Mouse (Mus musculus): ENCODE data around the gene Hist1h2ap.

Gene Hist1h2ap

DNA sequence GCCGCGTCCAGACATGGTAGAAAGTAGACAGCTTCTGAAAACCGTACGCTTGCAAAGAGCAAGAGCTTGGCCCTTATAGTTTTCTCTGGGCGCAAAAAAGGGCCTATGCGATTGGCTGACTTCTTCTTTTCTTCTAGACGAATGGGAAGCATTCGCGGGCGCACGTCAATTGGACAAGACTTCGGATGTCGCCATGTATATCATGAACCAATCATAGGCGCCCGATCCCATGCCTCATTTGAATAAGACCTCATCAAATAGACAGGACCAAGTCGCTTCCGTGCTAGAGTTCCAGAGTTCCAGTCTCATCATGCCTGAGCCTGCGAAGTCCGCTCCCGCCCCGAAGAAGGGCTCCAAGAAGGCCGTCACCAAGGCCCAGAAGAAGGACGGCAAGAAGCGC lies at the start of gene Hist1h2ap, which contains the start of gene Hist1h2br:
Gene Hist1h2ap (minus strand): TSS at position 47 of the 400 bp plus-strand sequence.
Gene Hist1h2br (plus strand): TSS at position 283 of the 400 bp plus-strand sequence.
- WGBS, result no CpG with 5 or more reads among the region's 24 CpGs

DNA sequence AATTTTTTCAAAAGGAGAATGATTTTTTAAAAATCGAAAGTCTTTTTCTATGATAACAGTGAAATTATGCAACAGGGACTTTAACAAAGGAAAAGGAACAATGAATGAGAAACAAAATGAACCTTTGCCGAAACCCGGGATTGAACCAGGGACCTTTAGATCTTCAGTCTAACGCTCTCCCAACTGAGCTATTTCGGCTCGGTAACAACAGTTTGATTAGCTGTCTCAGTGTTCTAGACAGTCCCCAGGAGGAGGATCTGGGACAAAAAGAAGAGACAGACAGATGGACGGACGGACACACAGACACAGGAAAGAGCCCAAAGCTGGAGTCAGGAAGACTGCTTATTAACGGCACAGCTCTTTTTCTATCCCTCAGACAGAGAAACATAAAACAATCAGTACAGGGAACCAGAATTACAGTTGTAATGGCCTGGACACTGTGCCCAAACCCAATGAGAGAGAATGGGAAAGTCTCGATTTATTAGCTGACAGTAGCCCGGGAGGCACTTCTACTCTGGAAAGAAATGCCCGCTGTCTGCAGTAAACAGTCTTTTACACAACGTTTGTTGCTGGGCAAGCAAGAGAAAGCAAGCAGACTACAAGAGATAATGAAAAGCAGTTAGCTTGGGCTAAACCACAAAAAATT lies 49.6 kb upstream of the Hist1h2ap start:
- 5% methylated on average over 13 of the region's 13 CpGs for WGBS

DNA sequence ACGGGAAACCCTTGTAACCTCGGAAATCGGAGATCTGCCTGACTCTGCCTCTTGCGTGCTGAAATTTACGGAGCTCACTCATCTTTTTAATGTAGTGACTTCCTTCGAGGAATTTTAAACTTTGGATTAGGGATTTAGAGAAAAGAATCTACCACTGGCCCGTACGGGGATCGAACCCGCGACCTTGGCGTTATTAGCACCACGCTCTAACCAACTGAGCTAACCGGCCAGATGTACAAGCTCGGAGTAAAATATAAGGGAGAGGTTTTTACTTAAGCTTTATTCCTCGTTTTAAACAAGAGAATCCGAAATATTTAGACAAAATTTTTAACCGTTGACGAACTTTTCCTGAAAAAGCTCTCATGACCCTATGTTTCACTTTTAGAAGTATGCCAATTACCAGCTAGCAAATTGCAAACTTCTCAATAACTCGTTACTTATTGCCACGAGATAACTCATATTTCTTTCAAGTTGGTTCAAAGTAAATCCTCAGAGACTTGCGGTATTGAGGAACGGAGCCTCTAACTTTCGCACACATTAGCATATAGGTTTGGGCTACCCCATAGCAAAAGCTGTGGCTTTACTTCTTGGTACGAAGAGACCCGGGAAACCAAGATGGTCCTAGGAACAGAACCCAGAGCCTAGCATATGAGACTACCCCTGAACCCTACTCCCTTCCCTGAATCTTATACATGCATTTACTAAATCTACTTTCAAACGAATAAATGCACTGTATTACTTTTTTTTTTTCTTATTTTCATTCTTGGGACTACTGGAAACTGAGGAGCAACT lies 48.8 kb upstream of the Hist1h2ap start:
- 7% methylated on average over 27 of the region's 27 CpGs for WGBS

DNA sequence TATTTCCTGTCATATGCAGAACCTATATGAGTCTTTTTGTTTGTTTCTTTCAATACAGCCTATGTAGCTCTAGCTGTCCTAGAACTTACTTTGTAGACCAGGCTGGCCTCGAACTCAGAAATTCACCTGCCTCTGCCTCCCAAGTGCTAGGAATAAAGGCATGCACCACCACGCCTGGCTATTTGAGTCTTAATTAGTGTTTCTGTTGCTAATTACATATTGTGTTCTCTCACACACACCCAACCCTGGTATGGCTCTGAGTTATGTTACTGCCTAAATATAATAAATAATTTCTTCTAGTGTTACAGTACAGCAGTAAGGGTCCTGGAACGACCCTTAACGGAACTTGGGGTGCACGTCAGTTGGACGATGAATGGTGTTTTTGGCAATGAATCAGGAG lies 47.4 kb upstream of the Hist1h2ap start:
- 80% methylated on average over 6 of the region's 6 CpGs for WGBS

DNA sequence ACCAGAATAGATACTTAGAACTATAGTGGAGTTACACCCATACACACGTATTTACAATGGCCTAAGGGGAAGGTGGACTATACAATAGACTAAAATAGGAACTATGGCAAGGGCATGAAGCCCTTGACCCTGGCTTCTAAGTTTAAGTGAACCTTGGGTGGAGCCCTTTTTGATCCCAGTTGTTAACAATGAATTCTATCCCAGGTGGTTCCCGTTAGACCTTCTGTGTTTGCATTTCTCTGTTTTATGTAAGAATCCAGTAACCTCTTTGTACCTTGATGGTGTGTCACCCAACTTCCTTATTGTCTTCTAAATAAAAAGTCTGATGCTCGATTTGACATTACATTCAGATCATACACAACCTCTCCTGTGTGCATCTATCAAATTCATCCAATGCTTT lies 32.2 kb upstream of the Hist1h2ap start:
- WGBS, result 76% methylated on average over 3 of the region's 3 CpGs

DNA sequence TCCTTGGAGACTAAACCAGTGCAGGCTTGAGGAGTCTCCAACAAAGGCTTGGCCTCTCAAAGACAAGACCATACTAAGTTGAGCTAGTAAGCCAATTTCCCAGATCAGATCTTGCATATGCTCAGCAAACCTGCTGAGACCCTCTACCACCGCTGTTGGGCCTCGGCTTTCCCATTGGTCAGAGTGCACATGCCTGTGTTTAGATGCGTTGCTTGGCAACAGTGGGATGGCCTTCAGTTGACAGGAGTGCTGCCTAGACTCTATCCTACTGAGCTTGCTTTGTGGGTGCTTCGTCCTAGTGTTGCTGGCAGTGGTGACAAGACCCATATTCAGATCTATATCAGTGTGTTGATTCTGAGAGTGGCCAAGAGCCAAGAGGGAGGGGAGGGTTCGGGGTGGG lies 28.3 kb upstream of the Hist1h2ap start:
- WGBS, result 36% methylated on average over 5 of the region's 5 CpGs

DNA sequence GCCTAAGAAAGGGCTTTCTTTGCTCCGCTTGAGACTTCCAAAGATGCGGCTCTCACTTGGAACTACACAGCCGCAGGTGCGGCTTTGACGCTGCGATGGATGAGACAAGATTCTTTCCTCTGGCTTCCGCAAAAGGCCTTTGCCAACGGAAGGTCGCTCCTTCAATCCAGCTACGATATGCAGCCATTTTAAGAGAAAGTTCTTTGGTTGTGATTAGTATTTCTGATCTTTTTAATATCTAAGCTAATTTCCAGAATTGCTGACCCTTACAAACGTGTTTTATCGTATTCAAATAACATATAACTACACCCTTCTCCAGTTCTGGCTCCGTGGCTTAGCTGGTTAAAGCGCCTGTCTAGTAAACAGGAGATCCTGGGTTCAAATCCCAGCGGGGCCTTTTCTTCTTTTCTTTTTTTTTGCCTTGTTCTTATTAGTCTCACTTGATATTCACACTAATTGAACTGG lies 22.4 kb upstream of the Hist1h2ap start:
- WGBS, result 6% methylated on average over 15 of the region's 15 CpGs

DNA sequence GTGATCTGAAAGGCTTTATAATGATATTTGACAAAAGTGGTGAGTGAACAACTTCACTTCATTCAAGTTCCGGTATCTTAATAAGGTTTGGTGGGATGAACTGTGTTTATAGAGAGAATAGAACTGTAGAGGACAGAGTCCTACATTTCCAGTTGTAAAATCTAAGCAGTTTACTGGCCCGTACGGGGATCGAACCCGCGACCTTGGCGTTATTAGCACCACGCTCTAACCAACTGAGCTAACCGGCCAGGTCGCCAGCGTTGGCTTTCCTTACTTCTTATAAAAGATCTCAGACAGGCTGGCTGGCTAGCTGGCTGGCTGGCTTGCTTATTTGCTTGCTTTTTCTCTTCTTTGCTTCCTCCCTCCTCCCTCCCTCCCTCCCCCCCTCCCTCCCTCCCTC lies 21.8 kb upstream of the Hist1h2ap start:
- WGBS, result 8% methylated on average over 11 of the region's 11 CpGs

DNA sequence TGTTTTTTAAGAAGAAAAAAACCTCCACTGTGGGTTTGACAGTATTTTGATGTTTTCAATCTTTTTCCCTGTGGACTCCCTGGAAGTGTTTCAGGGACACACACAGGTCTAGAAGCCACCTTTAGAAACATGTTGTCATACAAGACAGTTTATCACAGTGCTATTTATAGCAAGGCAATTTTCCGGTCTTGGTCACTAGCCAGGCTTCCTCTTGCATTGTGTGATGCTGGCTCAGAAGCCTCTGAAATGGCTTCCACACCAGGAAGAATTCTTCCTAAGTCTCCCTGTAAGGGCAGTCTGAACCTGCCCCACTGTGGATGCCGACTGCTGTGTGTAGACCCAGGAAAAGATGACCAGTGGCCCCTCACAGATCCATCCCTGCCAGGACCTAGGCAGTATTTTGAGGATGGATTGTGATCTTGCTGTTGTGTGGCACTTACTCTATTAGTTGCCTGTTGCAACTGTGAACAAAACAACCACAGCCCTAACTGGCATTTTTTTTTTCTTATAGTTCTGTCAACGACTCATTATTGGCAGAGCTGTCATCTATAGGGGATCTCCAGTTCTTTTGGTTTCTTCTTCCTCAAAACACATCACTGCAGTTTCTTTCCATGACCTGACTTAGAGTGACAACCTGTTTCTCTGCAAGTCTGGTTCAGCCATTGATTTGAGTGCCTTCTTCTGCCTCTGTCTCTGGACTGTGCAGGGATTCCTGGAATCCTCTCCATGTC lies 19.1 kb upstream of the Hist1h2ap start:
- 56% methylated on average over 3 of the region's 3 CpGs for WGBS

DNA sequence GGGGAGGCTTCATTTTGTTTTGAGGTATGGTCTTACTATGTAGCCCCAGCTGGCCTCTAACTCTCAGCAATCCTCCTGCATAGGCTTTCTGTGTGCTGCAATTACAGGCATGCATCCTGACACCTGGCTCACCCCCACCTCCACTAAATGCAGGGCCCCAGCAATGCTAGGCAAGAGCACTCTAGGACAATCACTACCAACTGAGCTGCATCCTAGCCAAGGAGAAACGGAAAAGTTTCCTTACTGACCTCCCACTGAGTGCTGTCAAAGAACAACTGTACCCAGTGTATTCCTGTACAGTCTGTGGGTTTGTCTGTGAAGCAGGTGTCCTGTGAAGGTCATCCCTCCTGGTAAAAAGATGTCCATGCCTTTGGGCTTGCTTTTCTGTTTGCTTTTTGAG lies 17.4 kb upstream of the Hist1h2ap start:
- 69% methylated on average over 1 of the region's 1 CpGs for WGBS

DNA sequence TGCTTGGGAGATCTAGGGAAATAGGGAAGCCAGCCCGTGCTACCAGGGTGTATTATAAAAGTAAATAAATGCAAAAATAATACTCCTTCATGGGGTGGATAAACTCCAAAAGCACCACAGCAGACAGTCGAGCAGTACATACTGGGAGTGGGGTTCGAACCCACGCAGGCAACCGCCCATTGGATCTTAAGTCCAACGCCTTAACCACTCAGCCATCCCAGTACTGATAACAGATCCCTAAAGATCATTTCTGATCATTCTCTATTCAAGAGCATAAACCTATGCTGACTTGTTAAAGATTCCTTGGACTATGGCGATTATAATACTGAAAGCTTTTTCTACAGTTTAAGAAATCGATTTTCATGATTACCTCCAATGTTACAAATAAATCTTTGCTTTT lies 14.6 kb upstream of the Hist1h2ap start:
- WGBS, result 37% methylated on average over 8 of the region's 8 CpGs

DNA sequence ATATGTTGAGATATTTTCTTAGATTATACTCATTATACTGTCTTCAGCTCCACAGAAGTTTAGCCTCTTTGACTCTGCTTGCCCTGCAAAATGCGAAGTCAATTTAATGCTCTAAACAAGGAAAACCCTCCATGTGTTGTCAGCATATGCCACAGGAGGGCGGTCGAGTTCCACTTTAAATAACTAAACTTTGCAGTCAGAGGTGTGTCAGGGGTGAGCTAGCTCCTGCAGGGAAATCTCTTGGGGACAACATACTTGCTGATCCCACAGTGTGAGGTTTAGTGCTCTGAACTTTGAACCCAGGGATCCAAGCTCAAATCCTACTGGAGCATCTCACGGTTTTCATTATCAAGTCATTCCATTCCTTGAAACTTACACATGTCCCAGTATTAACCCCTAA lies 7.2 kb upstream of the Hist1h2ap start:
- no CpG with 5 or more reads among the region's 4 CpGs for WGBS

DNA sequence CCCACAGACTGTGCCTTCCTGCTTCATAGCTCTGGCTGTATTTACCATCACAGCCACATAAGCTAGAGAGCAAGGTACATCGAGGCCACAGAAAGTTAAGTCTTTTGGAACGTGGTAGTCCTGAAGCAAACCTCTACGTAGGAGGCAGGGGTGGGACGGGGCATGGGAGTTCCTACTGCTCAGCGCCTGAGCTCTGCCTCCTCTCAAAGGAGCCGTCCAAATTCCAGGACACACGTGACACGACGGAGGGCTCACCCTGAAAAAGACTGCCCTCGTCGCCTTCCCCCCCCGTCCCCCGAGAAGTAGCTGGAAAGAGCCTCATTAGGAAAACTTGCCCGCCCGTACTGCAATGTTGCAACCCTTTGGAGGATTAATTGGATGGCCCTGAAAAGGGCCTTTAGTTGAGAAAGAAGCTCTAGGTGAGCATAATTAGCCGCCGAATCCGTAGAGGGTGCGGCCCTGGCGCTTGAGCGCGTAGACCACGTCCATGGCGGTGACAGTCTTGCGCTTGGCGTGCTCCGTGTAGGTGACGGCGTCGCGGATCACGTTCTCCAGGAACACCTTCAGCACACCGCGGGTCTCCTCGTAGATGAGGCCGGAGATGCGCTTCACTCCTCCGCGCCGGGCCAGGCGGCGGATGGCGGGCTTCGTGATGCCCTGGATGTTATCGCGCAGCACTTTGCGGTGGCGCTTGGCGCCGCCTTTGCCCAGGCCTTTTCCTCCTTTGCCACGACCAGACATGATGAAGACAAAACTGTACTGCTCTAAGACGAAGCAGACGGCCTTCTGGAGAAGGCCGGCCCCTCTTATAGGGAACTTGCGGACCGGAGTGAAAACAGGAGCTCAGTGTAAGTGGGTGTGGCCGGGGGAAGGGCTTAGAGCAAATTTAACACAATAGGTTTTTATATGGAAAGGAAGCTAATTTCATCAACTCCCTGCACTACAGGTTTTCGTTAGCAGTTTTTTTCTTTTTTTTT lies 1.6 kb downstream of the Hist1h2ap start, which contains the start of gene Hist1h4n:
Gene Hist1h4n (minus strand): TSS at position 779 of the 977 bp plus-strand sequence.
- WGBS, result under 1% methylated on average over 27 of the region's 58 CpGs

DNA sequence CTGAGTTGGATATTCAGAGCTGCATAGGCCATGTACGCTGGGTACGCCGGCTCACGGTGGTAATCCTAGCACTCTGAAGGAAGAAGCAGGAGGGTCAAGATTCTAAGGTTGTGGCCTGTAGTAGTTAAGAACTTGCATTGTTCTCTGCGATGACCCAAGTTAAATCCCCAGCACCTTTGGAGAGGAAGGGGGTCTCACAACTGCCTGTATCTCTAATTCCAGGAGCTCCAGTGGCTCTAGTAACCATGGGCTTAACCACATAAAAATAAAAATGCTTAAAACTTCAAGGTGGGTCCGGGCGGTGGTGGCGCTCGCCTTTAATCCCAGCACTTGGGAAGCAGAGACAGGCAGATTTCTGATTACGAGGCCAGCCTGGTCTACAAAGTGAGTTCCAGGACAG lies 3.0 kb downstream of the Hist1h2ap start:
- 94% methylated on average over 10 of the region's 10 CpGs for WGBS

DNA sequence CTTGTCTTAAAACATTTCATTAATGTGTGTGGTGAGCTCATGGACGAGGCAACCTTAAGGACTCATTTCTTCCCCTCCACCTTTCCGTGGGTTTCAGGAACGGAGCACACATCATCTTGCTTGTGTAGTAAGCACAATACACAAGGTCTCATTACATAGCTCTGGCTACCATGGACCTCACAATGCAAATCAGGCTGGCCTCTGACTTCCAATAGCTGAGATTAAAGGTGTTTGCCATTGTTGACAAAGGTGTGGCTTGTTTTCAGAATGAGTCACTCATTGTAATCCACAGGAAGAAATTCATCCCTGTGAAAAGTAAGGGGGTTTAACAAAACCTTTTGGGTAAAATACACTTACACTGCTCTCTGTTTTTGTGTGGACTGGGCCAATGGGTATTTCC lies 4.8 kb downstream of the Hist1h2ap start:
- 78% methylated on average over 3 of the region's 3 CpGs for WGBS

DNA sequence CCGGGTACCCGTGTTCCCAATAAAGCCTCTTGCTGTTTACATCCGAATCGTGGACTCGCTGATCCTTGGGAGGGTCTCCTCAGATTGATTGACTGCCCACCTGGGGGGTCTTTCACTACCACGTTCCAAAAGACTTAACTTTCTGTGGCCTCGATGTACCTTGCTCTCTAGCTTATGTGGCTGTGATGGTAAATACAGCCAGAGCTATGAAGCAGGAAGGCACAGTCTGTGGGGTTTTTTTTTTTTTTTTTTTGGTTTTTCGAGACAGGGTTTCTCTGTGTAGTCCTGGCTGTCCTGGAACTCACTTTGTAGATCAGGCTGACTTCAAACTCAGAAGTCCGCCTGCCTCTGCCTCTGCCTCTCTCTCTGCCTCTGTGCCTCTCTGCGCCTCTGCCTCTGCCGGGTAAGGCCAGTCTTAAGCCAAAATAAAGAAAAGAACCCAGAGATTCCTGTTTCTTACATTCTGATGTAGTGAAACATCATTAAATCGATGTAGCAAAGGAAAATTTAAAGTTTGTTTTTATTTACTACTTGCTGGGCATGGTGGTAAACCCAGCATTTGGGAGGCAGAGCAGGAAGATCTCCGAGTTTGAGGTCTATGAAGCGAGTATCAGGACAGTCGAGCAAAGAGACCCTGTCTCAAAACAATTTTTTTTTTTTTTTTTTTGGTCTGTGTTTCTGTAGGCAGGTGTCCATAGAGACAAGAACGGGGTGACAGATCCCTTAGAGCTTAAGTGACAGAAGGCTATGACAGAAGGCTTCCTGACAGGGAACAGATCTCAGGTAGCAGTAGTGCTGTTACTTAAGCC lies 13.0 kb downstream of the Hist1h2ap start:
- 68% methylated on average over 6 of the region's 16 CpGs for WGBS

DNA sequence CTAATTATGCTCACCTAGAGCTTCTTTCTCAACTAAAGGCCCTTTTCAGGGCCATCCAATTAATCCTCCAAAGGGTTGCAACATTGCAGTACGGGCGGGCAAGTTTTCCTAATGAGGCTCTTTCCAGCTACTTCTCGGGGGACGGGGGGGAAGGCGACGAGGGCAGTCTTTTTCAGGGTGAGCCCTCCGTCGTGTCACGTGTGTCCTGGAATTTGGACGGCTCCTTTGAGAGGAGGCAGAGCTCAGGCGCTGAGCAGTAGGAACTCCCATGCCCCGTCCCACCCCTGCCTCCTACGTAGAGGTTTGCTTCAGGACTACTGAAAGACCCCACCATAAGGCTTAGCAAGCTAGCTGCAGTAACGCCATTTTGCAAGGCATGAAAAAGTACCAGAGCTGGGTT lies 21.2 kb downstream of the Hist1h2ap start:
- 0% methylated on average over 14 of the region's 14 CpGs for WGBS

DNA sequence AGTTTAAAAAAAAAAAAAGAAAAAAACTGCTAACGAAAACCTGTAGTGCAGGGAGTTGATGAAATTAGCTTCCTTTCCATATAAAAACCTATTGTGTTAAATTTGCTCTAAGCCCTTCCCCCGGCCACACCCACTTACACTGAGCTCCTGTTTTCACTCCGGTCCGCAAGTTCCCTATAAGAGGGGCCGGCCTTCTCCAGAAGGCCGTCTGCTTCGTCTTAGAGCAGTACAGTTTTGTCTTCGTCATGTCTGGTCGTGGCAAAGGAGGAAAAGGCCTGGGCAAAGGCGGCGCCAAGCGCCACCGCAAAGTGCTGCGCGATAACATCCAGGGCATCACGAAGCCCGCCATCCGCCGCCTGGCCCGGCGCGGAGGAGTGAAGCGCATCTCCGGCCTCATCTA lies 21.8 kb downstream of the Hist1h2ap start, which contains the start of gene Hist1h4m:
Gene Hist1h4m (plus strand): TSS at position 208 of the 400 bp plus-strand sequence.
- no CpG with 5 or more reads among the region's 24 CpGs for WGBS

DNA sequence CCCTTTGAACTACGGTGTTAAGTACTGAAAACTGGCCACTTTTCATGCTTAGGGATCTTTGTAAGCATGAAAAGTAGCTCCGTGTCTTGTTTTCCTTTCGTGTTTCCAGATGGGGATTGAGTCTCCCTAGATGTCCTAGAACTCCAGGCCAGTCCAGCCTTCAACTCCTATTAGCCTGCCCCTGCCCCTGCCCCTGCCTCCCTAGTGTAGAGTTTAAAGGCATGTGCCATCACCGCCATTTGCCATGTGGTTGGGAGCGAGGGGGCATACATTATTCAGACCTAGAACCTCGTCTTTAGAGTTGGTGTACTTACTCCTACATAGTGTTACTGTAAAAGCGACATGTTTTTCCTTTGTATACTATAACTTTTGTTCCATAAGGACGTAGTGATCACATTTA lies 22.2 kb downstream of the Hist1h2ap start:
- no CpG with 5 or more reads among the region's 8 CpGs for WGBS

DNA sequence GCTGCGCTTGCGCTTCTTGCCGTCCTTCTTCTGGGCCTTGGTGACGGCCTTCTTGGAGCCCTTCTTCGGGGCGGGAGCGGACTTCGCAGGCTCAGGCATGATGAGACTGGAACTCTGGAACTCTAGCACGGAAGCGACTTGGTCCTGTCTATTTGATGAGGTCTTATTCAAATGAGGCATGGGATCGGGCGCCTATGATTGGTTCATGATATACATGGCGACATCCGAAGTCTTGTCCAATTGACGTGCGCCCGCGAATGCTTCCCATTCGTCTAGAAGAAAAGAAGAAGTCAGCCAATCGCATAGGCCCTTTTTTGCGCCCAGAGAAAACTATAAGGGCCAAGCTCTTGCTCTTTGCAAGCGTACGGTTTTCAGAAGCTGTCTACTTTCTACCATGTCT lies 23.2 kb downstream of the Hist1h2ap start, which contains the start of the genes Hist1h2bq and Hist1h2ao:
Gene Hist1h2bq (minus strand): TSS at position 125 of the 400 bp plus-strand sequence.
Gene Hist1h2ao (plus strand): TSS at position 393 of the 400 bp plus-strand sequence.
- WGBS, result no CpG with 5 or more reads among the region's 23 CpGs

Measured in cerebral cortex, adult 2 months (tissue).